Mouse (Mus musculus) cerebellum, adult 8-10 months (tissue): ENCODE data around the gene Vrk3.

ENCODE experiments used
- DNase-seq: peaks from one replicate; pipeline ENCODE4 v3.0.0; 2022

The Vrk3 gene

GRCm38 (mm10) chr7:44819391-44819790 is 71.2 kb downstream of the Vrk3 start:
- DNase-seq, result no peak

GRCm38 (mm10) chr7:44819863-44820262 is 71.7 kb downstream of the Vrk3 start:
- DNase-seq, result peak; percentile 17

- DNase-seq, result no peak
Measured at GRCm38 (mm10) chr7:44820525-44820924, 72.3 kb downstream of the Vrk3 start.

- DNase-seq, result peak; percentile 2
Measured at GRCm38 (mm10) chr7:44821666-44822448, 73.6 kb downstream of the Vrk3 start.

- DNase-seq, result peak; percentile 5
Measured at GRCm38 (mm10) chr7:44823409-44823808, 75.2 kb downstream of the Vrk3 start.

GRCm38 (mm10) chr7:44824872-44825271 is 76.7 kb downstream of the Vrk3 start:
- DNase-seq, result peak; percentile 82

GRCm38 (mm10) chr7:44826771-44827170 is 78.6 kb downstream of the Vrk3 start:
- no peak for DNase-seq
